ENCODE assay signal across 27 mouse cellular contexts in genomic region chr6:4405301-4405700, GRCm38 (mm10).
"Had no signal": no experiment of that assay in that cellular context is flagged by ENCODE, and none has a peak within 500 bp of the region (broad histone marks: within the 10 kb centered on the region; RNA-seq: fewer than 3 reads in every experiment).

No protein-coding gene starts in this region.

- H3K27me3 ChIP-seq: heart, embryonic 12.5 days; hindbrain, embryonic 12.5 days; intestine, embryonic 15.5 days; limb, embryonic 13.5 days; limb, embryonic 15.5 days; liver, embryonic 12.5 days had no signal

- H3K9ac ChIP-seq: heart, embryonic 12.5 days; hindbrain, embryonic 12.5 days; hindbrain, embryonic 14.5 days; intestine, embryonic 15.5 days; limb, embryonic 13.5 days; limb, embryonic 15.5 days; liver, embryonic 12.5 days; liver, embryonic 14.5 days had no signal

- ATAC-seq: hindbrain, embryonic 16.5 days; inflammation-experienced regulatory T-cells, adult 6 months; intestine, embryonic 15.5 days; intestine, postnatal 0 days; liver, embryonic 12.5 days had no signal

- H3K36me3 ChIP-seq: heart, embryonic 10.5 days; heart, embryonic 12.5 days; hindbrain, embryonic 10.5 days; hindbrain, embryonic 12.5 days; intestine, embryonic 15.5 days; limb, embryonic 13.5 days; limb, embryonic 15.5 days; liver, embryonic 12.5 days had no signal

- H3K27ac ChIP-seq: gastrocnemius, adult 2 months; heart, embryonic 10.5 days; hindbrain, embryonic 10.5 days; hindbrain, embryonic 12.5 days; hindbrain, embryonic 14.5 days; intestine, embryonic 15.5 days; layer of hippocampus, adult 2 months; limb, embryonic 13.5 days; limb, embryonic 15.5 days; liver, embryonic 12.5 days; liver, embryonic 14.5 days had no signal

- DNase-seq: gastrocnemius, adult 2 months; gastrocnemius, postnatal 10 days; gastrocnemius, postnatal 25 days; heart, adult 18-20 months; heart, postnatal 10 days; heart, postnatal 4 days; kidney, adult 18-20 months; kidney, adult 8-10 months; kidney, postnatal 10 days; kidney, postnatal 25 days; kidney, postnatal 4 days; layer of hippocampus, postnatal 36 days; left cerebral cortex, postnatal 4 days had no signal

- H3K4me2 ChIP-seq: heart, embryonic 12.5 days; hindbrain, embryonic 12.5 days; hindbrain, embryonic 14.5 days; intestine, embryonic 15.5 days; limb, embryonic 13.5 days; limb, embryonic 15.5 days; liver, embryonic 12.5 days had no signal

- H3K4me3 ChIP-seq: gastrocnemius, adult 2 months; heart, embryonic 10.5 days; heart, embryonic 12.5 days; hindbrain, embryonic 10.5 days; hindbrain, embryonic 12.5 days; intestine, embryonic 15.5 days; layer of hippocampus, adult 2 months; limb, embryonic 13.5 days; limb, embryonic 15.5 days; liver, embryonic 12.5 days had no signal

- H3K9me3 ChIP-seq: heart, embryonic 10.5 days; heart, embryonic 12.5 days; hindbrain, embryonic 10.5 days; hindbrain, embryonic 12.5 days; intestine, embryonic 15.5 days; limb, embryonic 13.5 days; limb, embryonic 15.5 days; liver, embryonic 12.5 days had no signal

- H3K4me1 ChIP-seq: heart, embryonic 10.5 days; heart, embryonic 12.5 days; hindbrain, embryonic 10.5 days; hindbrain, embryonic 12.5 days; intestine, embryonic 15.5 days; limb, embryonic 13.5 days; limb, embryonic 15.5 days; liver, embryonic 12.5 days had no signal
